Mouse (Mus musculus) heart, postnatal 10 days (tissue): Measurements from ENCODE around the gene Shb. TPM values are rescaled to one million over a fixed set of nuclear protein-coding genes. Genes with fewer than 3 reads are reported as not detected.

Experiments
- DNase-seq, 2 experiments: peaks; one replicate each; pipeline ENCODE4 v3.0.0; 2021
- intact Hi-C: fragments of 180-260 bp; cut with DNase I; formaldehyde crosslinking; loops from one replicate; pipeline ENCODE4 v1.15.1; 2025
- total RNA-seq, 2 experiments: library from RNA; stranded (reverse); gene quantifications; 2 replicates each; pipeline ENCODE4 v1.2.3; 2021

The Shb gene
- total RNA-seq = 10 to 100 TPM; 67.9 to 71.6 TPM

DNA sequence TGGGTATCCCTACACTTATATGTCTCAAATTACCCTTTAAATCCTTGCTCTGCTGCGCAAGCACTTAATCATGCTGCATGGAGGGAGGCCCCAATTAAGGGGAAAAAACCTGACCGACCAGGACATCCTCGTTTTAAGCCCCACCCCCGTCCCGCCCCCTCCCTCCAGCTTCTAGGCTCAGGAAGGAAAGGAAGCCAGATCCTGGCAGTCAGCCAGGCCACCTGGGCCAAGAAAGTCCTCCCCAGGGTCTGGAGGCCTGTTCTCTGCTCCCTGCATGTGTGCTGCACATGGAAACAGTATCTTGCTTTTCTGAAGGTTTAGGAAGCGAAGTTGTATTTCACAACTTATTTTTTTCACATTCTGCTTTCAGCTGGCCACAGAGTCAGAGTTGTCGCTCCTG is at the start of gene Shb:
TSS of gene Shb (minus strand) at position 96 of the 400 bp plus-strand sequence.
- intact Hi-C loops = loop anchor here (5.0 kb wide), 2 partner anchors 190 to 515 kb away; partner anchors contain the start of genes Dcaf10, Exosc3 and Polr1e
- peak; percentile 83 to 85 for DNase-seq

DNA sequence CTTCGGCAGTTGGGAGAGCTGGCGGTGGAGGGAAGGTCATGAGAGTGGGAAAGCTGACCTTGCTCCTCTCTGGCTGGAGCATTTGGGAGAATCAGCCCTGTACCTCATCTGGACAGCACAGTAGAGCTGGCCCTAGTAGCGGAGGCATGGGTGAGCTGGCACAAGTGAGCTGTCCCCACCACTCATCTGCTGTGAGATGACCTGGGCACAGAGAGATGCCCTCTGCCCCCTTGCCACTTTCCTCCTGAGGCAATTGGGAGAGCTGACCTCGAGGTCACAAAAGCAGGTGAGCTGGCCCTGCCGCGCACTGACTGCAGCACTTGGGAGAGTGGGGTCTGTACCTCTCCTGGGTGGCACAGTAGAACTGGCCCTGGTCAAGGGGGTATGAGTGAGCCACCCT is 48.8 kb upstream of the Shb start:
- DNase-seq = no peak
- intact Hi-C loops = no loop called here

- no peak for DNase-seq
- intact Hi-C loops = no loop called here
These were observed 46.5 kb upstream of the Shb start for GRCm38 (mm10) chr4:45578554-45579370.

GRCm38 (mm10) chr4:45577631-45578030 is 45.4 kb upstream of the Shb start:
- intact Hi-C loops = no loop called here
- no peak for DNase-seq

GRCm38 (mm10) chr4:45574614-45575169 is 42.4 kb upstream of the Shb start:
- no peak for DNase-seq
- intact Hi-C loops = no loop called here

GRCm38 (mm10) chr4:45569521-45569920 is 37.3 kb upstream of the Shb start:
- intact Hi-C loops = no loop called here
- DNase-seq = no peak

- no peak for DNase-seq
- intact Hi-C loops = no loop called here
These were observed 25.9 kb upstream of the Shb start for GRCm38 (mm10) chr4:45558211-45558610.

DNA sequence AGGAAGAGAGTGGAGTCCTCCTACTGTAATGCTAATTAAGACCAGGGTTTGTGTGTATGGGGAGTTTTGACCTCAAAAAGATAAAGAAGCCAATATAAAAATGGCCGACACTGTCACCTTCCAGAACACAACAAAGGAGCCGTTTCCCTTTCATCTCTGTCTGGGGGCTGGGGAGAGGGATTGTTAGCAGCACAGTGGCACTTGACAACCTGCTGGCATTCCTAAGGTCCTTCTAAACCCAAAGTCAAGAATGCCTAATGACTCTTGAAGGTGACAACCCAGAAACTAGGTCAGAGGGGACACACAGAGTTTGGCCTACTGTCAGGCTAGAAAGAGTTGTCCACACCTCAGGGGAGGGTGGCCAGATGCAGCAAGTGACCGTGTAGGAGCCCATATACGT is 20.3 kb upstream of the Shb start:
- DNase-seq = no peak
- intact Hi-C loops = no loop called here

DNA sequence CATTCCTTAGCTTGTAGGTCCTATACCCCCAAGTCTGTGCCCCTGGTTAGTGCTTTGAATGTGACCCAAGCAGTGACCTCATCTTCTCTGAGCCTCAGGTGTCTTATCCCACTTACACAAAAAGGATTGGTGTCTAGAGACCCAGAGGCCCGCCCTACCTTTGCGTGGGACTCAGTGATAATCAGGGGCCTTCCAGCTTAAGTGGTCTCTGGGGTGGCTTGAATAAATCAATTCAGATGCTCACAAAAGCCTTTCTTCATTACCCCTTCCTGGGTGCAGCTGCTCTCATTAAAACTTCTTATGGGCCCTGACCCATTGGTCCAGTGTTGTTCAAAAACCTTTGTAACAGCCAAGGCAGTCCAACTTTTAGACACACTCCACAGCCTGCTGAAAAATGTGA is 18.7 kb upstream of the Shb start:
- no peak for DNase-seq

GRCm38 (mm10) chr4:45549514-45549913 is 17.2 kb upstream of the Shb start:
- peak; percentile 35 to 49 for DNase-seq
- intact Hi-C loops = loop anchor here (5.0 kb wide), 1 partner anchor 223 kb away; no protein-coding TSS in a partner anchor

More for the DNA sequence above, 18.7 kb upstream of the Shb start:
- intact Hi-C loops = no loop called here

DNA sequence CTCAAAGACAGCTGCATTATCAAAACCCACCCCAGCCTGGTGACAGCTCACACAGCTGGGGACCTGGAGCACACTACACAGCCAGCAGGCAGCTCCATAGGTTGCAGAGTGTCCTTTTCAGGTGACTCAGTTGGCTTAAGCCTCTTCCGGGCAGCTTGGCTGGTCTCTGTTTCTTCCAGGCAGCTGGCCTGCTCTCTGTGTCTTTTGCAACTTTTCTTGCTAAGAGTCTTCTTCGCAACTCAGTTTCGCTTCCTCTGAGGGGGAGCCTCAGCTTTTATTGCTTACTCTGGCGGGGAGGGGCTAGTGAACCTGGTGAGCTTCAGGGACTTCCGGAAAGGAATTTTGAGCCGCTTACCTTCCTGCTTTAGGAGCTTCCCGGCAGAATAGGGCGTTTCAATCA is 13.6 kb upstream of the Shb start:
- intact Hi-C loops = loop anchor here (5.0 kb wide), 1 partner anchor 226 kb away; no protein-coding TSS in a partner anchor
- DNase-seq = no peak

GRCm38 (mm10) chr4:45543481-45544051 is 11.3 kb upstream of the Shb start:
- DNase-seq = no peak
- intact Hi-C loops = loop anchor here (5.0 kb wide), 1 partner anchor 314 kb away; no protein-coding TSS in a partner anchor

DNA sequence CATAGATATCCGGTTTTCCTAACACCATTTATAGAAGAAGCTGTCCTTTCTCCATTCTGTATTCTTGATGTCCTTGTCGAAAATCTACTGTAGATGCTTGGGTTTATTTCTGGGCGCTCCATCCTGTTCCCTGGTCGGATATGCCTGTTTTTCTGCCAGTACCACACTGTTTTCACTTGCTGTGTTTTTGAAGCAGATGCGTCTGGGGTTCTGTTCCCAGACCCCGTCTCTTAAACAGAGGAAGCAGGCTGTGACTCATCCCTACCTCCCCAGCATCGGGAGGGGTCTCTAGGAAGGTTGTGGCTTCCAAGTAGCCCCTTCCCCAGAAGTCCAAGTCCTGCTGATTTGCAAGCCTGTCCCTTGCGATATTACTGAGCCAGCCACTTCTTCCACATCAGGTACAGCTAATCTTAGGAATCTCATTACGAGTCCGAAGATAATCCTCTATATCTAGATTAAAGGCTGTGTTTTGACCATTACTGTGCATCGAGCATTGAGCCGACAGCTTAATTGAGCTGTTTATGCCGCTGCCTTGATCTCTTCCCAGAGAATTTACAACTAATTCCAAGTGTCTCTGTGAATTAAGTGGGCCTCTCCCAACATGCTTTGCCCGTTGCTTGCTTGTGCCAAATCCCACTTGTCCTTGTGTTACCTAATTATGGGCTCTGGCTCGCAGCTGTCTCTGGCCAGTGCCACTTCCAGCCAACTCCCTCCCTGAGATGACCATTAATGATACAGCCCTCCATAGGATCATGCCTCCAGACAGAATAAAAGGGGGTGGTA is 8.1 kb upstream of the Shb start:
- intact Hi-C loops = loop anchor here (5.0 kb wide), 1 partner anchor 317 kb away; no protein-coding TSS in a partner anchor
- DNase-seq = peak; percentile 50 to 54

DNA sequence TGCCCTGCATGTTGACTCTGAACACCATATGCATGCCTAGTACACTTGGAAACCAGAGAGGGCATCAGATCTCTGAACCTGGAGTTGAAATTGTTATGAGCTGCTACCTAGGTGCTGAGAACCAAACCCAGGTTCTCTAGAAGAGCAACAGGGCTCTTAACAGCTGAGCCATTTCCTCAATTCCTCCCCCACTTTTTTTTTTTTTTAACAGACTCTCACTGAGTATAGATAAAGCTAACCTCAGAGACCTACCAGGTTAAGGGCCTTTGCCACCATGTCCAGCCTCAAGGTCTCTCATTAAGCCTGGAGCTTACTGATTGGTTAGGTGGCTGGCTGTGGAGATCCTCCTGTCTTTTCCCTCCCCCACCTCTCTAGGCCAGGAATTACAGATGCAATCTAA is 6.9 kb upstream of the Shb start:
- intact Hi-C loops = no loop called here
- DNase-seq = no peak

- intact Hi-C loops = loop anchor here (5.0 kb wide), 2 partner anchors 191 to 516 kb away; partner anchors contain the start of genes Dcaf10, Exosc3 and Polr1e
- DNase-seq = no peak
These were observed 1.2 kb upstream of the Shb start for GRCm38 (mm10) chr4:45533436-45533940.

GRCm38 (mm10) chr4:45530662-45531542 is 1.4 kb downstream of the Shb start:
- peak; percentile 95 to 96 for DNase-seq
- intact Hi-C loops = loop anchor here (5.0 kb wide), 2 partner anchors 189 to 514 kb away; partner anchors contain the start of genes Dcaf10, Exosc3 and Polr1e

GRCm38 (mm10) chr4:45529986-45530597 is 2.2 kb downstream of the Shb start:
- DNase-seq = peak; percentile 64 to 65
- intact Hi-C loops = loop anchor here (2.0 to 5.0 kb wide), 5 partner anchors 21 to 513 kb away; partner anchors contain the start of genes Dcaf10, Exosc3 and Polr1e

DNA sequence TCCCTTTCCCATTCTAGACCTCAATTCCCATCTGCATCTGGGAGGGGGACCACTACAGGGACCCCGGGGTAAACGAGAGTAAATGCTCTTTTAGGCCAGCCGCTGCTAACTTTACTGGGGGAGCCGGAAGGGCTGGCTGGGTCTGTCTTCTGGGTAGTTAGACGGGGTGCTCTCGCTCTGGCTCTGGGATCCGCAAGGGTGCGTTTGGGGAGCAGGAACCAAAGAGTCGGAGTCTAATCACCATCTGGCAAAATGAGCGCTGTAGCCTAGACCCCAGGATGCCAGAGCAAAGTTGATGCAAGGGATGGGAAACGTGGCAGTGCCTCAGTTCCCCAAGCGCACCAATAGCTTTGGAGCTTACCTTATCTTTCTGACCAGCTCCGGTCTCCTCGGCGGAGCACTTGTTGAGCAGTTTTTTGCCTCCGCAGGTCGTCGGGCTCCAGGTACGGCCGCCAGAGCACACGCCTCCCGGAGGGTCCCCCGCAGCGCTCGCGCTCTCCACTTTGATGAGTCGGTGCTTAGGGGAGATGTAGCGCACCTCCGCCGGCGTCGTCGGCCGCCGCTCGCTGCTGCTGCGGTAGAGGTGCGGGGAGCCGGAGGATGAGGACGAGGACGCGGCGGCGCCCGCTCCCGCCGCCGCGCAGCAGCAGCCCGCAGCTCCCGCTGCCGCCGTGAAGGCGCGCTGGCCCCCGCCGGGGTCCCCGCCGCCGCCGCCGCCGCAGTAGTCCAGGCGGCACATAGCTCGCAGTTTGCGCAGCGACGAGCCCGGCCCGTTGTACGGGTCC is 2.9 kb downstream of the Shb start:
- DNase-seq = peak in 1 of 2 experiments; percentile 50
- intact Hi-C loops = loop anchor here (2.0 kb wide), 3 partner anchors 21 to 57 kb away; no protein-coding TSS in a partner anchor
